Mouse (Mus musculus) liver, embryonic 11.5 days (tissue): ENCODE measurements around the gene Serpina1c. TPM values are rescaled to one million over a fixed set of nuclear protein-coding genes. Genes with fewer than 3 reads are reported as not detected.
"Not testable (repeated sequence)": the region's sequence is repeated elsewhere in the genome, so short reads cannot be mapped to it uniquely, and the experiment has no call there.

ENCODE experiments used
- ATAC-seq: fragments of 200-750 bp; cut with Nextera tagmentation; replicated peaks from 2 replicates; pipeline ENCODE4 v1.8.0; 2017; ENCODE audit warnings: moderate number of reproducible peaks, mild to moderate bottlenecking, moderate TSS enrichment, moderate library complexity; ENCODE audit not compliant: low FRiP score
- DNase-seq: peaks from one replicate; pipeline ENCODE4 v3.0.0-alpha.2; 2017; ENCODE audit warnings: low spot score
- H3K27ac ChIP-seq: fragments of 300-500 bp; sonication (generic); 2 replicates; pipeline ENCODE4 v1.5.1; 2014; ENCODE audit warnings: mild to moderate bottlenecking, low read depth, low read length, control low read depth
- H3K27me3 ChIP-seq: fragments of 300-500 bp; sonication (generic); replicated peaks from 2 replicates; pipeline ENCODE4 v1.6.1; 2014; ENCODE audit warnings: low read length, mixed read lengths; ENCODE audit not compliant: control insufficient read depth, insufficient read depth
- H3K36me3 ChIP-seq: fragments of 300-500 bp; sonication (generic); 2 replicates; pipeline ENCODE4 v1.6.1; 2014; ENCODE audit warnings: mild to moderate bottlenecking, low read length, moderate library complexity, mixed read lengths; ENCODE audit not compliant: control insufficient read depth, insufficient read depth
- H3K4me1 ChIP-seq: fragments of 300-500 bp; sonication (generic); replicated peaks from 2 replicates; pipeline ENCODE4 v1.6.1; 2014; ENCODE audit warnings: low read length, mixed read lengths; ENCODE audit not compliant: control insufficient read depth, insufficient read depth
- H3K4me2 ChIP-seq: fragments of 300-500 bp; sonication (generic); 2 replicates; pipeline ENCODE4 v1.6.1; 2014; ENCODE audit warnings: mild to moderate bottlenecking, control low read depth, moderate library complexity
- H3K4me3 ChIP-seq: fragments of 300-500 bp; sonication (generic); 2 replicates; pipeline ENCODE4 v1.5.1; 2014; ENCODE audit warnings: low read depth, low read length, control low read depth
- H3K9ac ChIP-seq: fragments of 300-500 bp; sonication (generic); 2 replicates; pipeline ENCODE4 v1.6.1; 2014; ENCODE audit warnings: low read depth, low read length, control low read depth
- H3K9me3 ChIP-seq: fragments of 300-500 bp; sonication (generic); 2 replicates; pipeline ENCODE4 v1.6.1; 2016; ENCODE audit warnings: low read length, inconsistent platforms, mixed read lengths; ENCODE audit not compliant: control insufficient read depth
- WGBS: fragments of 180-500 bp; shearing (Covaris S2); extraction: QIAGEN DNeasy Blood & Tissue Kit; methylation state at CpG from one replicate; pipeline ENCODE4 v1.1.7; 2014; 5-methylcytosine and 5-hydroxymethylcytosine counted together
- polyA plus RNA-seq: library from polyadenylated mRNA; unstranded; fragments of >200 nt; fragmentation: Nextera tagmentation; extraction: Ambion mirVana; gene quantifications from 2 replicates; pipeline ENCODE4 v1.2.1, GENCODE M21; 2014

Gene Serpina1c
- 20.4 and 21.9 TPM in 2 replicates for polyA plus RNA-seq

DNA sequence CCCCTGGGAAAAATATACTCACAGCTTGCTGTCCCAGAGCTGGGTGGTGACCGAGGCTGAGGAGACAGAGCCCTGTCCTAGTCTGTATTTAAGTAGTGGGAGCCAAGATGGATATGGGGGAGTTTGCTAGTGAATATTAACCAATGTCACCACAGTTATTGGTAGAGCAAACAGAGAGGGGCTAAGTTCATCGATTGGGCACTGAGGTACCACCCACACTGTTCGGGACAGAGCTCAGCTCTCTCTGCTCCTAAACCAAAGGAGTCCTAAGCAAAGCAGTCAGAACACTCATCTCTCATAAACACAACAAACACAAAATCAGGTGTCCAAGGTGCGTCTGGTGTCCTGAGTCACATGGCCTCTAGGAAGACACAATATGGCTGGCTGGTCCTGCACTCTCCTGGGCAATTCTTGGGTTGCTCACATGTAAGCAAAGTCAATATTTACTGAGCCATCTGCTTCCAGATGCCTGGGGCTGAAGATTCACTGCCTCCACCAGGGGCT, at the start of gene Serpina1c:
TSS of gene Serpina1c (minus strand) at position 51 of the 504 bp plus-strand sequence.
- not testable (repeated sequence) for H3K9ac ChIP-seq, H3K36me3 ChIP-seq, H3K4me1 ChIP-seq, H3K4me3 ChIP-seq, ATAC-seq, H3K4me2 ChIP-seq, H3K27me3 ChIP-seq, DNase-seq, H3K9me3 ChIP-seq, H3K27ac ChIP-seq
- WGBS, result 67% methylated on average over 4 of the region's 4 CpGs

DNA sequence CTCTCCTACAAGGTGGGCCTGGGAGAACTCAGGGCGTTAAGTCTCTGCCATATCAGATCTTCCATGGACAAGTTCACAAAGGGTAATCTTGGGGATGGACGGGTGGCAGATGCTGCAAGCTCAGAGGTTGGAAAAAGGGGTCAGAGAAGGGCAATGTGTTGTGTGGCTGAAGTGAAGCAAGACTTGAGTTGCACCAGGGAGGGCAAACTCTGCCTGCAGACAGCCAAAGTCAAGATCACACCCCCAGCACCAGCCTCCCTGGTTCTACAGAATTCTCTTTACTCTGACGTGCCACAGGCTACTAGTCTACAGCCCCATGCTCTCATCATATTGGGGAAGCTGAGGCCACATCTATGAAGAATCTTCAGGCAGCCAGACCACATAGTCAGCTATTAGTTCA, 48.3 kb upstream of the Serpina1c start:
- H3K27me3 ChIP-seq, ATAC-seq, H3K9ac ChIP-seq, H3K9me3 ChIP-seq, H3K27ac ChIP-seq, DNase-seq, H3K36me3 ChIP-seq, H3K4me2 ChIP-seq, H3K4me3 ChIP-seq, H3K4me1 ChIP-seq: not testable (repeated sequence)
- WGBS, result 72% methylated on average over 3 of the region's 3 CpGs

DNA sequence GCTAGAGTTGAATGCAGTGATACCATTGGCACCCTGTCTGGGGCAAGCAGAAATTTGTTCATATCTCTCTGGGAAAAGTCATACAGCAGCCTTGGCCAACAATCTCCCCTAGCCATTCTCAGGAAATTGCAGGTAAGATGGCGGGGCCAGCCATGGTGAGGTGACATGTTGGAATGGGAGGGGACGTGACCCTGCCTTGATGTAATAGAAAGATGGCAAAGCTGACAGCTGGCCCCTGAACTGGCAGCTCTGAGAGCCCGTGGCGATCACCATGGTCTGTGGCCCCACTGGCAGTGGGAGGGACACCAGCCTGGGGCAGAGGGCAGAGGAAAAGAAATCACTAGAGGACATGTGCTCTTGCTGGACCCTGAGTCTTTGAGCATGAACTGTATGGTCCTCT, 41.6 kb upstream of the Serpina1c start:
- no peak for ATAC-seq
- H3K4me3 ChIP-seq, result no peak overlapping the region
- DNase-seq, result no peak
- no peak overlapping the region for H3K9ac ChIP-seq
- no peaks in the 10 kb centered on the region for H3K9me3 ChIP-seq
- H3K27me3 ChIP-seq, result no peaks in the 10 kb centered on the region
- no peaks in the 10 kb centered on the region for H3K36me3 ChIP-seq
- WGBS, result 77% methylated on average over 4 of the region's 4 CpGs
- H3K27ac ChIP-seq, result no peak overlapping the region
- no peak overlapping the region for H3K4me2 ChIP-seq
- H3K4me1 ChIP-seq, result no peaks in the 10 kb centered on the region

DNA sequence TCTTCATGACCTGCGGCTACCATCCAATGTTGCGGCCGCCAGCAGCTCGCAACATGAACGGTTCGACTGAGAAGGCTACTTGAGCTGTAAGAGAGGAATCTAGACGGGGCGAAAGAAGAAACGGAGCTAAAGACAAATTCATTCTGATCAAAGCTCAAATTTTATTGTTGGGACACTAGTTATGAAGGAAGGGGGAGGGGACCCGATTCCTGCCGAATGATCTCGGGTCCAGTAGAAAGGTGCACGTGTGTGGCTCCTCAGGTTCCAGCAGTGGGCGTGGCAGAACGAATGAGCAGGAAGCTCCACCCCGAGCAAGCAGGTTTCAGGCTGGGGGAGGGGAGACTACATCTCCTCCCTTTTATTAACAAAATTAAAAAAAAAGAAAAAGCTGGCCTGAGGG, 4.5 kb upstream of the Serpina1c start:
- not testable (repeated sequence) for H3K4me1 ChIP-seq, H3K27me3 ChIP-seq, H3K27ac ChIP-seq, ATAC-seq, H3K4me3 ChIP-seq, H3K4me2 ChIP-seq, H3K9ac ChIP-seq, DNase-seq, H3K9me3 ChIP-seq, H3K36me3 ChIP-seq
- WGBS, result 96% methylated on average over 10 of the region's 16 CpGs

DNA sequence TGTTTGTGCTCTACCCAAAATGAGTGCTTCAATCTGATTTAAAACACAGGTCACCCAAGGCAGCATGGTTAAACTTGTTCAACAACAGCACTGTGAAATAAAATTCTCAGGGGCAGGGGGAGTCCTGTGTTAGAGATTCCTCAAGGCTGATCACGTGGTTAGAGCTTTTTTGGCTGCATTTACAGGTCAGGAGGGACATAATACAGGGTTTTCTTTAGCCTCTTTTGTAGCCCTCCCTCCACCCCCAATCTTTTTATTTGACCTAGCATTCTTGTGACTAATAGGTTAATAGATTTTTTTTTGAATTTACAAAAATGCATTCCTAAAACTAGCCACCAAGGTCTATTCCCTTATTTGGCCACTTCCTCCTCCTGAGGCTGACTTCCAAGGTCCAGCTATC, 3.1 kb upstream of the Serpina1c start:
- ATAC-seq, result not testable (repeated sequence)

DNA sequence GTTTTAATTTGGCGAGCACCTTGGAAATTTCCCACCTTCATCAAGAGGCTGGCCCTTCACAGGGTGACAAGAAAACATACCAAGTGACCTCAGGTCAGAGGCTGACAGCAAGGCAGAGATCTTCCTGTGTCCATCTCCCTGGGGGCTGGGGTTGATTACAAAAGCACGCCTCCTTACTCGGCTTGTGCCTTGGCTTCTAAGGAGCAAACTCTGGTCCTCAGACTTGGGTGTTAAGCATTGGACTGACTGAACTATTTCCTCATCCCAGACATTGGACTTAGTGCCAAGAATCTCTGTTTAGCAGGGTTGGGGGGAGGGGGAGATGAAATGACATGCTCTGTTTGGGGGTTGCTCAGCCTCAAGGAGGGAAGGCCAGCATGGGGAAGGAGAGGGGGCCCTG, 2.8 kb downstream of the Serpina1c start:
- ATAC-seq, DNase-seq, H3K27me3 ChIP-seq, H3K4me2 ChIP-seq, H3K4me1 ChIP-seq, H3K9ac ChIP-seq, H3K4me3 ChIP-seq, H3K36me3 ChIP-seq, H3K27ac ChIP-seq, H3K9me3 ChIP-seq: not testable (repeated sequence)
- 81% methylated on average over 3 of the region's 3 CpGs for WGBS

More for the DNA sequence above, 3.1 kb upstream of the Serpina1c start:
- H3K36me3 ChIP-seq, H3K9ac ChIP-seq, H3K4me1 ChIP-seq, H3K4me2 ChIP-seq, H3K27ac ChIP-seq, H3K27me3 ChIP-seq, H3K9me3 ChIP-seq, DNase-seq, H3K4me3 ChIP-seq: not testable (repeated sequence)
- 23% methylated on average over 1 of the region's 1 CpGs for WGBS

DNA sequence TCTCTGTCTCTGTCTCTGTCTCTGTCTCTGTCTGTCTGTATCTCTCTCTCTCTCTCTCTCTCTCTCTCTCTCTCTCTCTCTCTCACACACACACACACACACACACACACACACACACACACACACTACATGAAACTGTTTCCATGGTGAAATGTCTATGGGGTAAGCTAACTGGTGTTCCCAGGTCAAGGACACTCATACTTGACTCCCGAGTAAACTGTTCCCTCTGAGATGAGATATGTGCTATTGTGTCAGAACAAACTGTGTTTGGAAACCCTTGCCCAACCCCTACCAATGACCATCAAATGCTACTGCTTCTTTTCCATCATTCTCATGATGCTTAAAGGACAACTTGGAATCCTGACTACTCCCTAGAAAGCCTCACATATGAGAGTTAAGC, 37.8 kb downstream of the Serpina1c start:
- WGBS, result 74% methylated on average over 1 of the region's 1 CpGs
- not testable (repeated sequence) for ATAC-seq

DNA sequence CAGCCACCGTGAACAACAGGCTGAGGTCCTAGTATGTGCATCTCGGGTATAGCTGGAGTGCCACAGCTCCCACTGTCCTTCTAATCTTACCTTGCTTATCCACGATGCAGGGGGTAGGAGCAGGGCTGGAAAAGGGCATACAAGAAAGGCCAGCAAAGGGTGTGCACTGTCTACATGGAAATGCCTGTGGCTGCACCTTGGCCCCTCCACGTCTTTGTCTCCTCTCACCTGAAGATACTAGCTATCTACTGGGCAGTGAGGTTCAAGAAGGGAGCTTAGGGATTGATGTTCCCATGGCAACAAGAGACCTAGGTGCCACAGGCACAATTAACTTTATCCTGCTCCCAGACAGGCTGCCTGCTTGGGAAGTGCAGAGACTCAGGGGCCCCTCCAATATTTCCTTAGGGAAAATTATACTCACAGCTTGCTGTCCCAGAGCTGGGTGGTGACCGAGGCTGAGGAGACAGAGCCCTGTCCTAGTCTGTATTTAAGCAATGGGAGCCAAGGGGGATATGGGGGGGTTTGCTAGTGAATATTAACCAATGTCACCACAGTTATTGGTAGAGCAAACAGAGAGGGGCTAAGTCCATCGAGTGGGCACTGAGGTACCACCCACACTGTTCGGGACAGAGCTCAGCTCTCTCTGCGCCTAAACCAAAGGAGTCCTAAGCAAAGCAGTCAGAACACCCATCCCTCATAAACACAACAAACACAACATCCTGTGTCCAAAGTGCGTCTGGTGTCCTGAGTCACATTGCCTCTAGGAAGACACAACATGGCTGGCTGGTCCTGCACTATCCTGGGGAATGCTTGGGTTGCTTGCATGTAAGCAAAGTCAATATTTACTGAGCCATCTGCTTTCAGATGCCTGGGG, 41.3 kb downstream of the Serpina1c start, which contains the start of gene Serpina1a:
TSS of gene Serpina1a (minus strand) at position 462 of the 874 bp plus-strand sequence.
- not testable (repeated sequence) for H3K4me1 ChIP-seq, H3K36me3 ChIP-seq, H3K27me3 ChIP-seq, DNase-seq, ATAC-seq, H3K27ac ChIP-seq, H3K9me3 ChIP-seq, H3K9ac ChIP-seq
- WGBS, result 72% methylated on average over 9 of the region's 9 CpGs
- peak within 1 kb of the TSS; percentile 23; the same call in 1 of the 2 replicates for H3K4me3 ChIP-seq
- peak within 1 kb of the TSS; percentile 41; the same call in 1 of the 2 replicates for H3K4me2 ChIP-seq

More for the DNA sequence above, 37.8 kb downstream of the Serpina1c start:
- H3K9me3 ChIP-seq, H3K4me1 ChIP-seq, H3K36me3 ChIP-seq, H3K4me2 ChIP-seq, H3K9ac ChIP-seq, H3K4me3 ChIP-seq, H3K27ac ChIP-seq, H3K27me3 ChIP-seq, DNase-seq: not testable (repeated sequence)
